Mouse (Mus musculus) thymus, adult 2 months (tissue): ENCODE measurements around the gene C2.

Source experiments
- CTCF ChIP-seq: fragments of 200-500 bp; IDR thresholded peaks from 2 replicates; pipeline ENCODE4 v1.5.1; 2012; ENCODE audit warnings: mild to moderate bottlenecking, control low read depth, low read length, moderate library complexity, borderline replicate concordance; ENCODE audit not compliant: control insufficient read depth, poor library complexity, insufficient read depth; ENCODE audit errors: extremely low read depth
- POLR2A ChIP-seq: fragments of 200-500 bp; IDR thresholded peaks from 2 replicates; pipeline ENCODE4 v1.6.1; 2012; ENCODE audit warnings: mild to moderate bottlenecking, low read length, control low read depth, moderate library complexity; ENCODE audit not compliant: control insufficient read depth, poor library complexity, insufficient read depth; ENCODE audit errors: extremely low read depth

- TF ChIP-seq POLR2A (no peak), CTCF (no peak)
These were observed 45.2 kb upstream of the C2 start for GRCm38 (mm10) chr17:34943128-34943815.
